Mouse (Mus musculus) heart, postnatal 0 days (tissue): Measurements from ENCODE around the gene Pdzk1ip1.

Experiments used
- CTCF ChIP-seq: IDR thresholded peaks from 2 replicates; pipeline ENCODE4 v1.5.1; 2016; ENCODE audit warnings: antibody characterized with exemption, control low read depth, low read depth
- EP300 ChIP-seq: IDR thresholded peaks from 2 replicates; pipeline ENCODE4 v1.6.1; 2016; ENCODE audit warnings: antibody characterized with exemption, low read depth

- TF ChIP-seq CTCF (no peak), EP300 (no peak)
Measured at GRCm38 (mm10) chr4:115062875-115063517, 25.5 kb upstream of the Pdzk1ip1 start.
